Mouse (Mus musculus) brain, embryonic 14.5 days (tissue): ENCODE measurements at regions not wholly inside any gene's neighbourhood (a gene's known extent, or its start where the extent isn't known, plus 50 kb on each side); places are given as distances from the start of the nearest gene placed in this dataset.

Experiments
- CTCF ChIP-seq: fragments of 200-500 bp; IDR thresholded peaks from 2 replicates; pipeline ENCODE4 v1.5.1; 2012; ENCODE audit warnings: inconsistent platforms, mild to moderate bottlenecking, moderate library complexity, borderline replicate concordance; ENCODE audit not compliant: insufficient read depth, insufficient read length; ENCODE audit errors: extremely low read depth
- POLR2A ChIP-seq: fragments of 200-500 bp; IDR thresholded peaks from 2 replicates; pipeline ENCODE4 v1.6.1; 2012; ENCODE audit warnings: mild to moderate bottlenecking, inconsistent platforms, borderline replicate concordance; ENCODE audit not compliant: poor library complexity, insufficient read depth, insufficient read length, severe bottlenecking; ENCODE audit errors: extremely low read depth

- no peak for TF ChIP-seq CTCF
- no peak for TF ChIP-seq POLR2A
Observed at GRCm38 (mm10) chr3:152026034-152026433, 140.0 kb downstream of the Gipc2 start.
